Mouse (Mus musculus): ENCODE data around the gene Wscd2.

Gene Wscd2

DNA sequence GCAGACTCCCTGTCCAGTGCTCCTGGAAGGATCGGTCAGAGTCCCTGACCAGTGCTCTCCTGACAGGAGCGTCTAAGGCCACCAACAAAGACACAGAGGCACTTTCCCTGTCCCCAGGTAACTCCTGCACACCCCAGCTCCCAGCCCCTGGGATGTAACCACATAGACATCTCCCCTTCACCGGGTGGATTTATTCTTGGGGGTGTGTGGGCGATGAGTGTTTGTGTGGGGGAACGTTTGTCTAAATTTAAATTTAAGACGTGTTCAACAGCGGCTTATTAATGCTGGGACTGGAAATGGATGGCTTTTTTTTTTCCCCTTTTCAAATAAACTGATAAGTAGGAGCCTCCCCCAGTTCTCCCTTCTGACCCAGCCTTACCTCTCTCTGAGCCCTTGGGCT, 49.7 kb downstream of the Wscd2 start:
- DNase-seq (ENCODE audit: low read depth, low spot score): no peak

DNA sequence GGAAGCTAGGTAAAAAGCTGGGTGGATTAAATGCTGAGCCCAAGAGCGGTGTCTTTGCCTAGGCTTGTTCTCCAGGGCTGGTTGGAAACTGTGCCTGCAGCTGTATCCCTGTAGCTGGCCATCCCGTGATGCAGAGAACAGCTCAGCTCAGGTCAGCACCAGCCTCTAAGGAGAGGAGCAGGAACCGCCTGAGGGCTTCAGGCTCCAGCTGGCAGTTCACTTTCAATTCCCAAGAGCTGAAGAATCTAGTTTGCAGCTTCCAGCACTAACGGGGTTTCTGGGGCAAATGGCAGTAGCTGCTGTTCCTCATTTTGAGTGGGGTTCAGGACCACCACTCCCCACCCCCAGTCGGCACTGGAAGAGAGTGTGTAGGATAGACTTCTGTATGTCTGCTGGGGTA, 51.1 kb downstream of the Wscd2 start:
- no peak for DNase-seq (ENCODE audit: low read depth, low spot score)

DNA sequence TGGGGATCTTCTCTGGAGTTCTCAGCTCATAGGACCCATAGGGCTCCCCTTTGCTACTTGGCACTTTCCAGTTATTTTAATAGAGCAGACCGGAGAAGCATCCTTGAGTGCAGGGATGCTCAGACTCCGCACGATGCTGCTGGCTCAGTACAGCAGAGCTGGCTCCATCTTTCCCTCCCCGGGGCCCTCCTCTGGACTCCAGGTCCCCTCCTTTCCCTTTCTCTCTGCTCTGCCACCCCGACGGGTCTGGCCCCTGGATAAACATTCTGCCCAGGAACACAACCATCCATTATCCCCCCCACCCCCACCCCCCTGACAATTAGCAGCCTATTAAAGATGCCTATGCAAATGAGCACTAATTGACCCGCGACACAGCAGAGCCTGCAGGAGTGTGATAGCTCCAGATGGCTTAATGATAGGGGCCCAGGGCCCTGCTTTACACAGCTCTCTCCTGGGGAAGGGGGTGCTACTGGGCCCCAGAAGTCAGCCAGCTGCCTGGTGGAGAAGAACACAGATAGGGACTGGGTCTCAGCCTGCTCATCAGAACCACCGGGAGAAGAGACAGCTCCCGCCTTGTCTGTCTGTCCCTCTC, 52.8 kb downstream of the Wscd2 start:
- DNase-seq (ENCODE audit: low read depth, low spot score): no peak

DNA sequence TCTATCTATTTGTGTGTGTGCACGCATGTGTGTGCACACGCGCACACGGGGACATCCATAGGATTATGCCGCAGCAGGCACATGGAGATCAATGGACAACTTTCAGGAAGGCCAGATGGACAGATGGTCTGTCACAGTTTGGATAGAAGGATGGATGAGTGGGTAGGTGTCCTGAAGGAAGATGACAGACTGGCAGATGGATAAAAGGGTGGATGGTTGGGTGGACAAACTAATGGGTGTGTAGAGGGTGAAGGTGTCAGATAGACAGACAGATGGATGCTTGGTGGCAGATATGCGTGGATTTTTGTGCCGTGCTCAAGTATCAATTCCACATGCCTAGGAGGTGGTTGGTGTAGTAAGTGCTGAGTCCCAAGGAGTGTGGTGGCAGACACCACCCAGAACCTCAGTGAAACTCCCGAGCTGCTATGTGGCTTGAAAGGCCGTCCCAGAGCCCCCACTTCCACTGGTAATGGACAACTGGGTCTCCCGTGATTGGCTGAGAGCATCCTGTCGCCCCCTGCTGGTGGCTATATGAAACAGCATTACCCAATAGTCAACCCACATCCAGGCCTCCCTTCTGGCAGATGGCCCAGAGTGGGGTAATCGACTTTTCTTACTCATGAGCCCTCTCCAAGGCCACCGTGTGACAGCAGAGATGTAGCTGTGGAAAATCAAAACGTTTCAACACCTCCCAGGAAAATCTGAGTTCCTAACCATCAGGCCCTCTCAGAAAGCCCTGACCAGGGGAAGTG, 58.0 kb downstream of the Wscd2 start:
- peak; percentile 43 for DNase-seq (ENCODE audit: low read depth, low spot score)

DNA sequence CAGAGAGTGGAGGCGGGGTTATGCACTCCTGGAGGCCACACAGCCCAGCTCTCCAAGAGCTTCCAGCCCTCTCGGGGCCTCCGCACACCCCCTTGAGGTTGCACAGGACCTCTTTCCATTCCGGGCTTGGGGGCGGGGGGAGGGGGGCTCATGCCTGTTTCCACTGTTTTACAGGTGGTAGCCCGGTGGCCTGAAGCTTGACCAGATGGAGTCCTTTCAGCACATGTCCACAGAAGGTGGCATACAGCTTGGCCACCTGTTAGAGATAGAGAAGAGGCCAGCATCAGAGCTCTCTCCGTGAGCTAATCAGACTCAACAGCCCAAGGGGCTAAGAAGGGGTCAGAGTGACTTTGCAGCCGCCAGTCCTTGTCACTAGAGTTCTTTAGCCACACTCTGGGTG, 60.1 kb downstream of the Wscd2 start:
- DNase-seq (ENCODE audit: low read depth, low spot score): no peak

DNA sequence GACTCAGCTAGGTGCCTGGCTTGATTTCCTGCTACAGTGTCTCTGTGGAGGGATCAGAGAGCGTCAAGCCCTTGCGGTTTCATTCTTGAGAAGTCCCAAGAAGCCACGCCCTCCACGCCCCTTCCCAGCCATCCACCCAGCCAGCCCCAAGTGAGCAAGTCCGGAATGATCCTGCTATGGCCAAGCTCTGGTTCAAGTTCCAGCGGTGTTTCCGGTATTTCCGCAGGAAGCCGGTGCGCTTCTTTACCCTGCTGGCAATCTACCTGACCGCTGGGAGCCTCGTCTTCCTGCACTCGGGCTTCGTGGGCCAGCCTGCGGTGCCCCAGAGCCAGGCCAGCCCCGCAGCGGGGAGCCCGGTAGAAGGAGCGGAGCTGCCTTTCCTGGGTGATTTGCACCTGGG, 60.6 kb downstream of the Wscd2 start:
- DNase-seq (ENCODE audit: low read depth, low spot score): no peak

DNA sequence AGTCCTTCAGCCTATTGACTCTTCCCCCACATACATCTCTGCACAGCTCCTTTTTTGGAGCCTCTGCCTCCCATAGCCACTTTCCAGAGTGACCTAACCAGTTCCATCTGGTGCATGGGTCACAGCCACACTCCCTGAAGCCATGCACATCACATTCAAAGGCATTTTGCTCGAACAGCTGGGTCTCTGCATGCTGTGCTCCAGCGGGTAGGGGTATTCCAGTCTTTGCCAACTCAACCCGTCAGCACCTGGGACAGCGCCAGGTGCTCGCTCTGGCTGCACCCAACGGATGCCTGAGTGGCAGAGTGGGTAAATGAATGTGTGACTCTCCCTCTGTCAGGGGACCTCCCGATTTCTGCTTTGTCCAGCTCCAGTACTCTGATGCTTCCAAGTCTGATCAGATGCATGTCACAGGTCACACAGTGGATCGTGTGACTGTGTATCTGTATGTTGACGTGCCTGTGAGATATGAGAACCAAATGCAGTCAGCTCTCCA, 63.3 kb downstream of the Wscd2 start:
- DNase-seq (ENCODE audit: low read depth, low spot score): no peak

DNA sequence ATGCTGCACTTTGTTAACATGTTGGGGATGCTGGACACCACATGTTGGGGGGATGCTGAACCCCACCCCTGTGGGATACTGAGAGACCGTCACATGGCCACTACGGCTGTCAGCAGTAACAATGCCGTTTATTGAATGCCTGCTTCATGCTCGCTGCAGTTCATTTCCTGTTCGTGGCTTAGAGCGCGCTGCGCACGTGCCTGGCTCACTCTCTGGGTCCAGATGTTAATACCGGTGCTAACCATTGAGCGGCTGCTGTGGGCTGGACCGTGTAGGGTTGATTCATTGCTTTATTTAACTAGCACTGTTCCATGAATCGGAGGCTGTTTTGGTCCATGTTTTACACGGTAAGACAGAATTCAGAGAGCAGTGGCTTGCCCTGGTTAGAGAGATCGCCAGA, 64.0 kb downstream of the Wscd2 start:
- no peak for DNase-seq (ENCODE audit: low read depth, low spot score)

DNA sequence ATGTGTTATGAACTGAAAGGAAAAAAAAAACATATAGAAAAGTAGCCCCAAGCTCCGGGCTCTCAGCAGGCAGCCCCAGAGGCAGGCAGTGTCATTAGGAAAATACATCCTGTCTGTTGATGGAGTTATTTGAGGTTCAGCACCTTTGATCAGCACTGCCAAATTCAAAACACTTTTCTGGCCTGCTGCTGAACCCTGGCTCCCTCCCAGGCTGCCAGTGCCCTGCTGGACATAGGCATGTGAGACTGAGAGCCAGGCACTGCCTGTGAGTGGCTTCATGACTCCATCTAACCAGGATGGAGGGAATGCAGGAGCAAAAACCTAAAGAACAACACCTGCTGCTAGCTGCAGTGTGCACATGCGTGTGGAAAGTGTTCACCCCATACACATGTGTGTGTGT, 64.4 kb downstream of the Wscd2 start:
- no peak for DNase-seq (ENCODE audit: low read depth, low spot score)

DNA sequence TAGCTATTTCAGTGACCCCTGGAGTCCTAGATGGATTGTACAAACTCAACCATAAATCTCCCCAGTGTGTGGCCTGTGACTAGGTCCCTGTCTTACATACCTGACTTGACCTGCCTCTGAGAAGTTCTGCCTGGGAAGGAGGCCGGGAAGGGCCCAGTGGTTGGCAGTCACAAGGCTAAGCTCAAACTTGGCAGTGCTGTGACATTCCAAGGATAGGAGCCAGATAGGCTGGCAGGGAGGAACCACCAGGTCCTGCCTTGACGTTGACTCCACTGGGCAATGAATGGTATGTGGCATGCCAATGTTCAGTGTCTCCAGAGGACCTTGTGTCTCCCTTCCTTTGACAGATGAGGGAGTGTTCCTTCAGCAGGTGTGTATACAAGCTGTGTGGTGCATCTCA, 65.6 kb downstream of the Wscd2 start:
- peak; percentile 19 for DNase-seq (ENCODE audit: low read depth, low spot score)

DNA sequence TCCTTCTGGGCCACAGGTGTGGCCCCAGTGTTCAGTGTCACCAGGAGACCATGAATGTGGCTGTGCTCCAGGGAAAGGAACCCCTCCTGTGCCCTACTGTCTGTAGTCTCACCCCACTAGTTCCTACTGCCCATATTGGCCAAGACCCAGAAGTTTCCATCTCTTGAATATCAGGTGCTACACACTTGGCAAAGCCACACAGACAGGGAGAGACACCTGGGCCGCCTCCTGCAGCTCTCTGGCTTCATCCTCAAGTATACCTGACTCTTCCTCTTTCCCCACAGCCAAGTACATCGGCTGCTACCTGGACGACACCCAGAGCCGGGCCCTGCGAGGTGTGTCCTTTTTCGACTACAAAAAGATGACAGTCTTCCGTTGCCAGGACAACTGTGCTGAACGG, 67.9 kb downstream of the Wscd2 start:
- no peak for DNase-seq (ENCODE audit: low read depth, low spot score)

DNA sequence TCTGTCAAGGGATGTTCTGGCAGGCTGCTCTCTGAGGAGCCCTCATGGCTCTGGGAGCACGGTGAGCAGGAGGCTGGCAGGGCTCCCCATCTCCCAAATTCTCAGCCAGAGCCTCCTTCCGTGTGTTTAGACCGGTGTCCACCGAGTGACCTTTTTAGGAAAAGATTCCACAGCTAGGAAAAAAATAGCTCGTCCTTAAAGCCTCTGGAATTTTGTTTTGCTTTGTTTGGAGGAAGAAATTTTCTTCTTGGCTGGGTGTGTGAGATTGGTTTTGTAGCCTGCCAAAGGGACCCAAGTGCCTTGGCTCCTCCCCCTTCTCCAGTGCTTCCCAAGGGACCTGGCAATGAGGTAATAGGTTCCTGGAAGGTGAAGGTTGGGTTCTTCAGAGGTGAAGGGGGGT, 69.5 kb downstream of the Wscd2 start:
- no peak for DNase-seq (ENCODE audit: low read depth, low spot score)

DNA sequence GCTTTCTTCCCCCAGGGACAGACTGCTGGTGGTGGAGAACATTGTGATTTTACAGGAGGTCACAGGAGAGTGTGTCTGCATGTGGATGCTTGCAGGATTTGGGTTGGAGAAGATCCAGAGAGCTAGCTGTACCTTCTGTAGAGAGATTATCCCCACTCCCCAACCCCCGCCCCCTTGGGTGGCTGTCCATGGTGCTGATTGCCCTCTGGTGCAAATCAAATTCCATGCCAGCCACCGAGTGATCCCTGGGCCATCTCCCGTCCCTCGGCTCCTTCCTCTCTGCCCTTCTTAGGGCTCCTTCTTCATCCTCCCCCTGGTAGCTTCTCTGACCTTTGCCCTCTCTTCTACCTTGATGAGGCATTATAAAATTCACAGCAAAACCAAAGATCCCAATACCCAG, 74.3 kb downstream of the Wscd2 start:
- DNase-seq (ENCODE audit: low read depth, low spot score): no peak

DNA sequence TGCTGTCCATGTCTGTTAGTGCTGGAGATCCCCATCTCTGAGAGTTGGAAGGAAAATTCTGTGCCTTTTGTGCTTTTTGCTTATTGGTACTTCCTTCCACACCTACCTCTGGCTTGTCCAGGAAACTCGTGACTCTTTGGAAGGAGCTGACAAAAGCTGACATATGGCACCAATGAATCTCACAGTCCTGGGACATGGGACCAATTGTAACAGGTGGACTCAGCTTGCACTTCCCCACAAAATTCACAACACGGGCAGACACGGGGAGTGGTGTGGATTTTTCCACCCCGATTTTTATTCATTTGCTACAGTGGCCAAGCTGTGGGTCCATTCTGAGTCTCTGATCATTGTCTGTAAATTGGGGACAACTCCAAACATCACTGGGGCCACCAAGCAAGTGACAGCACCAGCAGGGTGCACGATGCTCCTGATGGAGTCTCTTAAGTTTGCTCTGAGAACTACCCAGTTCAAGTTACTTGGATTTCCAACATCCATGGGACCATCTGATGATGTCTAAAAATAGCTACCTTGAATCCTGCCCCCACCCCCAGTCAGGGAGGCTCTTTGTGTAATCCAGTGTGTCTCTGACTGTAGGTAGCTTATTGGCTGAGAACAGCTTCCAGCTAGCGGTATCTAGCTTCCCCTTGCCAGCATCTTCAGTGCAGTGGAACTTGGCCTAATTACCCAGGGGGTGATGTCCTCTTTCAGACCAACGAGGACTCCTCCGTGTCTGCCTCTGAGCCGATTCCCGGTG, 75.1 kb downstream of the Wscd2 start:
- no peak for DNase-seq (ENCODE audit: low read depth, low spot score)

DNA sequence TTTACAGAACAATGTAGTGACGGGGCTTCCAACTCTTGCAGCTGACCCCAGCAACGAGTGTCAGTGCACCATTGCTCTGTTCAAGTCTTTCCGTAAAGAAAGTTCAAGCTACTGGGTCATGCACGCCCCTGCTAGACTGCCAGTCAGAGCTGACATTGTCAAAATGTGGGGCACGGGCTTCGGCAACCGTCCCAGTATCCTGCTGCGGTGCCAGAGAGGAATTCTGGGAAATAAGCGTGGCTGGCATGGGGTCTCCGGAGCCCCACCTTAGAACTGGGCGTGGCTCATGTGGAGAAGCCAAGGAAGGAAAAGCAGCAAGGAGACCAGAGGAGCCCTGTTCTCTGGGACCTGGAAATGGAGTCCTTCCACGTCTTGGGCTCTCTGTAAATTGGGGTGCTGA, 75.7 kb downstream of the Wscd2 start:
- DNase-seq (ENCODE audit: low read depth, low spot score): no peak

DNA sequence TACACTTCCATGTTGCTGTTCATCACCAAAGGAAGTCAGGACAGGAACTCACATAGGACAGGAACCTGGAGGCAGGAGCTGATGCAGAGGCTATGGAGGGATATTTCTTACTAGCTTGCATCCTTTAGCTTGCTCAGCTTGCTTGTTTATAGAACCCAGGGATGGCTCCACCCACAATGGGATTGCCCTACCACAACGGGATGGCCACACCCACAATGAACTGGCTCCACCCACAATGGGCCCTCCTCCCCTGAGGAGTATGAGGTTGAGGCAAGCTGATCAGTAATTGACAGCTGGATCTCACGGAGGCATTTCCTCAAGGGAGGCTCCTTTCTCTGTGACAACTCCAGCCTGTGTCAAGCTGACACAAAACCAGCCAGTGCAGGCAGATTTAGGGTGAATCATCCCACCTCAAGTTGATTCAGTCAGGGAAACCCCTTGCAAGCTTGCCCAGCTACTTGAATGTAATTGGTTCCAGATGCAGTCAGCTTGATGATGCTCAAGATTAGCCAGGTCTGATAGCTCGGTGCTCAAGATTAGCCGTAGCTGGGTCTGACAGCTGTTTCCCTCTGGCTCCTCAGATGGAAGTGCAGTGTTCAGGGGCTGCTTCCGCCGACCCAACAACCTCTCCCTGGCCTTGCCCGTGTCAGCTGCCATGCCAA, 80.1 kb downstream of the Wscd2 start:
- DNase-seq (ENCODE audit: low read depth, low spot score): no peak

DNA sequence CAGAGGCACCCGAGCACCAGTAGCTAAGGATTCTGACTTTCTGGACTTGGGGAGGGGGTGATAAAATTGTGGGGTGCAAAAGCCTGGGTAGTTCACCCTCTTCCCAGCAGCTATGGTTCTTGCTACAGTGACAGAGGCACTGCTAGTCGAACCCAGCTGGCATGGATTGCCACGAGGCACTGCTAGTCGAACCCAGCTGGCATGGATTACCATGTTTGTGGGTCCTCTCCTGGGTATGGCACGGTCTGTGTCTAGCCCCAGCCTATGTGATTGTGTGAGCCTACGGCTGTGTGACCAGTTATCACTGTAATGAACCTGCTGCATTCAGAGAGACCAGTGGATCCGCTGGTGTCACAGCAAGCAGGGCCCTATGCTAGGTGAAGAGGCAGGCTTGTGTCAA, 87.4 kb downstream of the Wscd2 start:
- no peak for DNase-seq (ENCODE audit: low read depth, low spot score)

DNA sequence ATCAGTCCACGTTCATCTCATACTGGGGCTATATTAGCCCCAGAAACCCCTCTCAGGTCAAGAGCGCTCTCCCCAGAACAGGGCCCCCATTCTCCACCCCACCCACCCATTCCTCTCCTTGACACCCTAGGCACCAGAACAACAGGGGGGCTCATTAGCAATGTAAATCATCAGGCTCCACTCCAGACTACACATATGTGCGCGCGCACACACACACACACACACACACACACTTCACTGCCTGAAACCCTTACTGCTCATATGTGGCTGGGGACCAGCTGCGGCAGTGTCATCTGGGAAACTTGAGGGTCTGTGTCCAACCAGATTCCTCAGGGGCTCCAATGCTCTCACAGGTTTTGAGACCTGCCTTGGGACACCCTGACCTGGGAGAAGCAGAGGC, 88.3 kb downstream of the Wscd2 start:
- no peak for DNase-seq (ENCODE audit: low read depth, low spot score)

DNA sequence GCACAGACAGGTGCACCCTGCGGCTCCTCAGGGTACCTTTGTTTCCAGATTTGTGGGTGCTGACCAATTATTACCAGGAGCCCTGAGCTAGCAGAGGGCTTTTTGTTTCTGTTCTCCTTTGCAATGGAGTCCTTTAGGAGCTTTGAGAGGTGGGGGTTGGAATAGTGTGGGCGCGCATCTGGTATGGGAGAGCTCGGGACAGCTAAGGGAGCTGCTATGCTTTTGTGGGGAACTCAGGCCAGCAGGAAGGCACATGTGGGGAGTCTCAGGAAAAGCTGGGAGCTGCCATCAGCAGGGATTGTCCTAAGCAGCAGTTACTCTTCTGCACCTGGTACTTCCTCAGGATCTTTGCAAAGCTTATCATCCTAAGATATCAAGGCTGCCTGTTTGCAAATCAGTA, 89.0 kb downstream of the Wscd2 start:
- DNase-seq (ENCODE audit: low read depth, low spot score): no peak

DNA sequence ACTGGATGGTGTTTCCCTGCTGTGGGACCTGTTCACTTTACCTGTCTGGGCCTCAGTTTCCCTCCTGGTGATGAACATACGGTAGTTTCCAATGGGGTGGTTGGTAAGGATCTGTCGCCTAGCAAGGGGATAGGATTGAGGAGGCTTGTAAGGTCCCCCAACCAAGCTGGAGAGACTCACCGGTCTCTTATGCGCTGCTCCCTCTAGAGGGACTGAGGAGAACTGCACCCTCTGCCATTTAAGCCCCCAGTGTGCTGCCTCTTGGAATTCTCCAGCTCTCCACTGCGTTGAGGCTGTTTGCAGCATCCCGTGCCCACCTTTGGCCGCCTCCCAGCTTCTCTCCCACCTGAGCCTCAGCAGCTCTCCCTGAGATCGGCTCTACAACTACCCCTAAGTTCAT, 90.1 kb downstream of the Wscd2 start:
- DNase-seq (ENCODE audit: low read depth, low spot score): no peak

DNA sequence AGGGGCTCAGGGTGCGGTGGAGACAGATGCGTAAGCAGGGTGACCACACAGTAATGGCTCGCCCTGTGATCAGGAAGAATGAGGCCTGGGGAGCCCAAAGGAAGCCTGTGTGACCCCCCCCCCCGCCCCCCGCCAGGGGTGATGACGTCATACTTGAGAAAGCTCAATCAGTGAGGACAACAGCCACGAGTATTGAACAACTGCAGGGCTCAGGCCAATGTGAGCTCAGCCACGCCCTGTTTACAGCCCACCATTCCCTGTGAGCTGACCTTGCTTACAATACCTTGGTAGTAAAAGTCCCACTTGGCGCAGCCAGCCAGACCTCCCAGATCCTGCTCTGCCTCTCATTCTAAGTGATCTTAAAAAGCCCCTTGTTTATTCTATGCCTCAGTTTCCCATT, 90.7 kb downstream of the Wscd2 start:
- DNase-seq (ENCODE audit: low read depth, low spot score): no peak

DNA sequence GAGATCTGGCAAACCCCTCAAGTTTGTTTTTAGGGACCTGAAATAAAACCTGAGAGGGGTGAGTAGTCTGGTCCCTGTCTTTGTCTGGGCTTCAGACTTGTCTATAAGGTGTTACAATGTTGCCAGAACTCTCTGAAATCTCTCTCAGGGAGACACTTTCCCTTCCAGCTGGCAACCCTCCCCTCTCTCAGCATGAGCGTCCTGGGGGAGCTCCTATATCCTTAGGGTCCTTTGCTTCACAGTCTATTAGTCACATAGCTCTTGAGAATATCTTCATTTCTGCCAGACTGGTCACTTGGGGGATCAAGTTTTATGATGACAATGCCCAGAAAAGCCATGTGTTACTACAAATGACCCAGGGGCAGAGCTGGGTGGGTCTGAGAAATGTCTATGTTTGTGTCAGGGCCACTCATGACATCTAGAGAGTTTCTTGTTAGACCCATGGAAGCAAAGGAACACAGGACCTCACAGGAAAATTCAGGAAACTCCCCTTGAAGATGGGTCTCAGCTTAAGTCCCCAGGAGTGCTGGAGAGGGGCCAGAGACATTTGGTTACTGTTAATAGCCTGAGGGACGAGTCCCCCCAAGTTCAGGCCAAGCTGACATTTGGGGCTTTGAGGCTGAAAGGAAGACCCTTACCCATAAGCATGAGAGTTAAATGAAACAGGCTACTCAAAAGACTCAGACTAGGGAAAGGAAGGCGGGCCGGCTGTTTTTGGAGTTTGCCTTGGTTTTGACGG, 93.5 kb downstream of the Wscd2 start:
- no peak for DNase-seq (ENCODE audit: low read depth, low spot score)
